Mouse (Mus musculus) heart, postnatal 10 days (tissue): ENCODE measurements at regions not wholly inside any gene's neighbourhood (a gene's known extent, or its start where the extent isn't known, plus 50 kb on each side); places are given as distances from the start of the nearest gene placed in this dataset.
A peak's percentile ranks its signal among the peaks of the same experiment; 100 is the strongest.

Experiments
- DNase-seq, 2 experiments: peaks; one replicate each; pipeline ENCODE4 v3.0.0; 2021
- intact Hi-C: fragments of 180-260 bp; cut with DNase I; formaldehyde crosslinking; loops from one replicate; pipeline ENCODE4 v1.15.1; 2025

DNA sequence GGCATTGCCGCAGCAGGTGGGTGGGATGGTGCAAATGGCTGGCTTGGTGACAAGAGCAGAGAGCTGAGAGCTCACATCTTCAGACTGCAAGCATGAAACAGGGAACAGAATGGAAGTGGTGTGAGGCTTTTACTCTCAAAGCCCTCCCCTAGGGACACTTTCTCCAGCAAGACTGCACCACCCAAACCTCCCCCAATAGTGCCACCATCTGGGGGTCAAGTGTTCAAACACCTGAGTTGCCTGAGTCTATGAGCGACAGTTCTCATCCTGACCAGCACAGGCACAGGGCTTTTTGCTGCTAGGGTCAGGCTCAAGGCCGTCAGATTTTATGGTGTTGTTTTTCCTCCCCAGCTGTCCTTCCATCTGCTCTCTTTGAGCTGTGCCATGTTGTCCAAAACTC, 337.9 kb upstream of the Eif4g2 start:
- intact Hi-C loops = no loop called here
- DNase-seq = no peak

DNA sequence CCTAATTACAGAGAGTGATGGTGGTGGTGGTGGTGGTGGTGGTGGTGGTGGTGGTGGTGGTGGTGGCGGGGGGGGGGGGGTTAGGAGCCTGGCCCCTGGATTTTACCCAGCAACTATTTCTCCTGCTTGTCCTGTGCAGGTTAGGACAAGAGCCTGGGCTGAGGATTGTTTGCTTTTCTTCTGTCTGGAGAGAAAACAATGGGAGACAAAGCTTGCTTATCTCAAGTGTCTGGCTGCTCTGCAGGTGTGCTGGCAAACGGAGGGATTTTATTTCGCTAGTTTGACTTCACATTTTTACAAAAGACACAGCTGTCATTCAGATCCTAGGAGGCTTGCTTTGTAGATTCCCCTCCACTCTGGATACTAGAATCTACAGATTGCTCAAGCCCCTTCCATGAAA, 334.9 kb upstream of the Eif4g2 start:
- no peak for DNase-seq
- intact Hi-C loops = no loop called here

DNA sequence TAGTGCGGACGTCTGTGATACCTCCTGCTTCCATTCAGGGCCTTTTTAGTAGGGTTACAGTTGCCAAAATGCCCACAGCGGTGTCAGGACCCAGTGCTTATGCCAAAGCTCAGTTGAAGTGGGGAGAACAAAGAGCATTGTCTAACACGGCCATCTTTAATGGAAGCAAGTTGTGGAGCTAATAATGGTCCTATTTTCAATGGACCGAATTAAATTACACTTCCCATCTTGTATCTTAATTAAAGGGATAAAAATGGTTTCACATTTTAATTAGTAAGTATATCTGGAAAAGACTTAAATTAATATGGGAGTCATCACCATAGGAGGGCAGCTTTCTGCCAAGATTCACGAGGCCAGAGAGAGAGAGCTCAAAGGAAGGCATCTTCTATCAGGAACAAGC, 333.2 kb upstream of the Eif4g2 start:
- intact Hi-C loops = no loop called here
- no peak for DNase-seq

GRCm38 (mm10) chr7:111413745-111414144, 330.9 kb upstream of the Eif4g2 start:
- peak; percentile 17 to 21 for DNase-seq
- intact Hi-C loops = loop anchor here (2.0 to 5.0 kb wide), 2 partner anchors 156 to 231 kb away; no protein-coding TSS in a partner anchor

GRCm38 (mm10) chr7:111412957-111413356, 330.1 kb upstream of the Eif4g2 start:
- intact Hi-C loops = loop anchor here (5.0 kb wide), 1 partner anchor 156 kb away; no protein-coding TSS in a partner anchor
- DNase-seq = no peak

- intact Hi-C loops = loop anchor here (5.0 kb wide), 1 partner anchor 154 kb away; no protein-coding TSS in a partner anchor
These were observed 328.6 kb upstream of the Eif4g2 start for GRCm38 (mm10) chr7:111411386-111411960.

GRCm38 (mm10) chr7:111395972-111396371, 313.1 kb upstream of the Eif4g2 start:
- DNase-seq = no peak
- intact Hi-C loops = no loop called here

More at GRCm38 (mm10) chr7:111411386-111411960, 328.6 kb upstream of the Eif4g2 start:
- DNase-seq = no peak

- intact Hi-C loops = no loop called here
- DNase-seq = no peak
These were observed 312.3 kb upstream of the Eif4g2 start for GRCm38 (mm10) chr7:111395111-111395510.

- DNase-seq = no peak
- intact Hi-C loops = no loop called here
These were observed 311.0 kb upstream of the Eif4g2 start for GRCm38 (mm10) chr7:111393846-111394245.

DNA sequence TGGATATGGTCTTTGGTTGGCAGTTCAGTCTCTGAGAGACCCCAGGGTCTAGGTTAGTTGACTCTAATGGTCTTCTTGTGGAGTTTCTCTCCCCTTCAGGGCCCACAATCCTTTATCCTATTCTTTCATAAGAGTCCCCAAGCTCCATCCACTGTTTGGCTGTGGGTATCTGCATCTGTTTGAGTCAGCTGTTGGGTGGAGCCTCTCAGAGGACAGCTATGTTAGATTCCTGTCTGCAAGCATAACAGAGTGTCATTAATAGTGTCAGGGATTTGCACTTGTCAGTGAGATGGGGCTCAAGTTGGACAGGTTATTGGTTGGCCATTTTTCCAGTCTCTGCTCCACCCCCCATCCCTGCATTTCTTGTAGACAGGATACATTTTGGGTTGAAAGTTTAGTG, 306.9 kb upstream of the Eif4g2 start:
- no peak for DNase-seq
- intact Hi-C loops = no loop called here

DNA sequence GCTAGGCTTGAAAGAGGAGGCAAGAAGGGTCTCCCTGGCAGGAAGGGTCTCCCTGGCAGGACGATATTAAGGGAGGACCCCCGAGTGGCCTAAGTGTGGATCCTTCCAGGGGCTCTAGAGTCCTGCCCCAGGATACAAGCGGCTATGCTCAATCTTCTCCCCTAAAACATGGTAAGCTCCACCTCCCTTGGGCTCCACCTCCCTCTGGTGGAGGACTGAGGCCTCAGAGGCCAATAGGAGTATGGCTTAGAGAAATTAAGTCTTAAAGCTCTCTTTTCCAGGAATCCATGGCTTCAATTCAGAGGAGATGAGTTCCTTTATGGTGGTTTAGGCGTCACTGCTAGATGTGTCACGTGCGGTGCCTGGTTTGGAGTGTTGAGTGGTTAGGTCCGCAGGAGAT, 291.7 kb upstream of the Eif4g2 start:
- intact Hi-C loops = no loop called here
- DNase-seq = no peak

GRCm38 (mm10) chr7:111373380-111374173, 290.7 kb upstream of the Eif4g2 start:
- intact Hi-C loops = no loop called here
- no peak for DNase-seq

DNA sequence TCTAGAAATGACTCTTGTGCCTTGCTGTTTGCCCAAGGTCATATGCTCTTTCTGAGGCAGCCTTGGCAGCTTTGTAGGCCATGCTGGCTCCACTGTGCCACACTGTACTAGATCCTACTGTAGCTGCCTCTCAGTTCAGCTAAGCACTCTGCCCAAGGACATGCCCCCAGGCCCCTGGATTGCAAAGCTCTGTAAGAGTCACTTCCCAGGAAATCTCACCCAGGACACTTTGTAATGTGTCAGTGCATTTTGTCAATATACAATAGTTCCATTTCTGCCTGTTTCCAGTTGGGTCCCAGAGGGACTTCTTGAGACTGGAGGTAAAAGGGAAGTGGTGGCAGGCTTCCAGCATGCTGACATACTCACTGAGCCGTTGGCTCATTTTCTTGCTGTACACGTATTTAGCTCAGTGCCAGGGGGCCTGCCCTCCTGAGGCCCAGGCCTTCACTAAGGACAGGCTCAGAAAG, 287.6 kb upstream of the Eif4g2 start:
- intact Hi-C loops = no loop called here
- peak; percentile 43 to 48 for DNase-seq

GRCm38 (mm10) chr7:111368296-111369004, 285.6 kb upstream of the Eif4g2 start:
- DNase-seq = peak; percentile 16 to 21
- intact Hi-C loops = no loop called here

- DNase-seq = no peak
- intact Hi-C loops = no loop called here
These were observed 284.3 kb upstream of the Eif4g2 start for GRCm38 (mm10) chr7:111366951-111367653.

DNA sequence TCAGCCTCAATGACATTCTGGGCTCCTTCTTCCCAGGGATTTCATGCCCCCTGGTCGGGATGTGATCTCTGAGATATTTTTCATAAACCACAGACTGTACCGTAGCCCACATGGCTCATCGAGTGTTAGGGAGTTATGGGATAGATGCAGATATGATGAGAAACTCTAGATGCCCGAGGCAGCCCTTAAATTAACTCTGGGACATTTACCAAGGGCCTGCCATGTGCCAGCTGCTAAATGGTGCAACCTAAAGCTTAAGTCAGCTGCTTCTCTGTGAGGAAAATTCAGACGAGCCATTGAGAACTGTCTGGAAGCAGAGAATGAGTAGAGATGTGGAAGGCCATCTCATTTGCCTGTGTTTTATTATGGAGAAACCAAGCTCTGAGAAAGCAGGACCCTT, 282.6 kb upstream of the Eif4g2 start:
- DNase-seq = no peak

DNA sequence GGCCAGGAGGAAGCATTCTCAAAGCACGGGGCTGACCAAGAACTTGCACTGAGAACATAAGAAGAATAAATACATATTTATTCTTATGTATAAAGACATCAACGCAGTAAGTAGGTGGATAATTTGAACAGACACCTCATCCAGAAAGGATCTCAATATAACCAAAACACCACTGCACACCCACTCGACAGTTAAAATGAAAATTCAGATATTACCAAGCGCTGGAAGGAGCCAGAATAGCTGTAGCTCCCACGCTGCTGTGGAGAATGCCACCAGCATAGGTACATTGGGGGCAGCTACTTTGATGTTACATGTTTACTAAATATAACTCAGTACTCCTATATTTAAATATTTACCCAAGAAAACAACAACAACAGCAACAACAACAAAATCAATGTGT, 280.4 kb upstream of the Eif4g2 start:
- no peak for DNase-seq
- intact Hi-C loops = no loop called here

More for the DNA sequence above, 282.6 kb upstream of the Eif4g2 start:
- intact Hi-C loops = no loop called here

DNA sequence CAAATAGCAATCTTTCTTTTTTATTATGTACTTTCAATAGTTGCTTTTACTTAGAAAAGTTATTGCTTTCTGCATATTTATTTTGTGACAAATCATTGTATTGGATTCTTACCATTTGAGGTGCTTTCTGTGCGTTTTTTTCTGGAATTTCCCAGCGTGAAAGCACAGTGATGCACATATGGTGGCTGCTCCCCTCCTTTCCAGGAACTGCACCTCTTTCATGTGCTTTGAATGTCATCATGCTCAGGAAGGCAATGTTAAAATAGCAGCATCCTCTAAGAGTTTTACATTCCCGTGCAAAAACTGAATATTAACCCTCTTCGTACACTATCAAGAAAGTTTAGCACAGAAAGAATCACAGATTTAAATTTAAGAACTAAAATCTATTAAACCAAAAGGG, 279.8 kb upstream of the Eif4g2 start:
- intact Hi-C loops = no loop called here

GRCm38 (mm10) chr7:111355088-111355656, 272.3 kb upstream of the Eif4g2 start:
- no peak for DNase-seq
- intact Hi-C loops = no loop called here

More for the DNA sequence above, 279.8 kb upstream of the Eif4g2 start:
- DNase-seq = no peak

- intact Hi-C loops = no loop called here
- DNase-seq = no peak
These were observed 271.2 kb upstream of the Eif4g2 start for GRCm38 (mm10) chr7:111354066-111354465.
